Mouse (Mus musculus) embryonic facial prominence, embryonic 12.5 days (tissue): ENCODE measurements around the gene Ccdc113. TPM values are rescaled to one million over a fixed set of nuclear protein-coding genes. Genes with fewer than 3 reads are reported as not detected.

Source experiments
- ATAC-seq: fragments of 200-750 bp; cut with Nextera tagmentation; 2 replicates; pipeline ENCODE4 v1.8.0; 2017; ENCODE audit not compliant: insufficient number of reproducible peaks, insufficient read depth, low FRiP score, low TSS enrichment
- H3K27ac ChIP-seq: fragments of 300-500 bp; sonication (generic); 2 replicates; pipeline ENCODE4 v1.5.1; 2016; ENCODE audit warnings: mild to moderate bottlenecking
- H3K27me3 ChIP-seq: fragments of 300-500 bp; sonication (generic); 2 replicates; pipeline ENCODE4 v1.6.1; 2016; ENCODE audit warnings: mild to moderate bottlenecking, moderate library complexity
- H3K36me3 ChIP-seq: fragments of 300-500 bp; sonication (generic); 2 replicates; pipeline ENCODE4 v1.6.1; 2016; ENCODE audit warnings: mild to moderate bottlenecking
- H3K4me1 ChIP-seq: fragments of 300-500 bp; sonication (generic); 2 replicates; pipeline ENCODE4 v1.6.1; 2016
- H3K4me2 ChIP-seq: fragments of 300-500 bp; sonication (generic); replicated peaks from 2 replicates; pipeline ENCODE4 v1.6.1; 2016; ENCODE audit warnings: mild to moderate bottlenecking, moderate library complexity
- H3K4me3 ChIP-seq: fragments of 300-500 bp; sonication (generic); 2 replicates; pipeline ENCODE4 v1.5.1; 2016; ENCODE audit warnings: mild to moderate bottlenecking
- H3K9ac ChIP-seq: fragments of 300-500 bp; sonication (generic); 2 replicates; pipeline ENCODE4 v1.6.1; 2016; ENCODE audit warnings: mild to moderate bottlenecking, moderate library complexity
- H3K9me3 ChIP-seq: fragments of 300-500 bp; sonication (generic); 2 replicates; pipeline ENCODE4 v1.6.1; 2016; ENCODE audit warnings: mild to moderate bottlenecking, moderate library complexity
- WGBS: fragments of 180-500 bp; shearing (Covaris S2); methylation state at CpG from one replicate; pipeline ENCODE4 v1.1.7; 2016; 5-methylcytosine and 5-hydroxymethylcytosine counted together
- polyA plus RNA-seq: library from polyadenylated mRNA; unstranded; fragments of >200 nt; fragmentation: Nextera tagmentation; extraction: Ambion mirVana; gene quantifications from 2 replicates; pipeline ENCODE4 v1.2.1, GENCODE M21; 2016

The Ccdc113 gene
- 0.20 and 0.29 TPM in 2 replicates for polyA plus RNA-seq

GRCm38 (mm10) chr8:95533584-95534387, at the start of gene Ccdc113:
TSS of gene Ccdc113 (plus strand) at chr8:95534085.
- WGBS: 9% methylated on average over 33 of the region's 33 CpGs
- H3K27ac ChIP-seq: no peak within 1 kb of the TSS
- H3K36me3 ChIP-seq: no peaks in the 10 kb centered on the region
- H3K27me3 ChIP-seq: no peaks in the 10 kb centered on the region
- peak; percentile 78; the same call in 1 of the 2 replicates for ATAC-seq
- H3K4me3 ChIP-seq: peak within 1 kb of the TSS; percentile 44
- peaks cover 9% of the 10 kb centered on the region for H3K4me1 ChIP-seq
- H3K9ac ChIP-seq: peak within 1 kb of the TSS; percentile 38; the same call in 1 of the 2 replicates
- H3K4me2 ChIP-seq: peak within 1 kb of the TSS; percentile 77
- no peaks in the 10 kb centered on the region for H3K9me3 ChIP-seq

- WGBS: under 1% methylated on average over 41 of the region's 95 CpGs
- H3K36me3 ChIP-seq: peaks cover 29% of the 10 kb centered on the region
- H3K9ac ChIP-seq: peak overlapping the region; percentile 97
- peaks cover 11% of the 10 kb centered on the region for H3K4me1 ChIP-seq
- H3K9me3 ChIP-seq: no peaks in the 10 kb centered on the region
- no peak overlapping the region for H3K27ac ChIP-seq
- no peaks in the 10 kb centered on the region for H3K27me3 ChIP-seq
- H3K4me2 ChIP-seq: peak overlapping the region; percentile 96
- peak overlapping the region; percentile 90 for H3K4me3 ChIP-seq
- peak; percentile 48; the same call in 1 of the 2 replicates for ATAC-seq
Observed at GRCm38 (mm10) chr8:95487800-95488697, 45.8 kb upstream of the Ccdc113 start.

GRCm38 (mm10) chr8:95488698-95489332, 45.1 kb upstream of the Ccdc113 start:
- Histone ChIP-seq H3K36me3 (peaks cover 21% of the 10 kb centered on the region), H3K9me3 (no peaks in the 10 kb centered on the region), H3K4me2 (peak overlapping the region; percentile 60), H3K27ac (no peak overlapping the region), H3K4me3 (peak overlapping the region; percentile 90), H3K4me1 (peaks cover 11% of the 10 kb centered on the region), H3K9ac (peak overlapping the region; percentile 97), H3K27me3 (no peaks in the 10 kb centered on the region)
- WGBS: under 1% methylated on average over 23 of the region's 42 CpGs
- peak; percentile 88 for ATAC-seq

- no peak for ATAC-seq
- peak within 1 kb of the TSS; percentile 90 for H3K4me3 ChIP-seq
- no peaks in the 10 kb centered on the region for H3K27me3 ChIP-seq
- WGBS: 83% methylated on average over 5 of the region's 5 CpGs
- no peaks in the 10 kb centered on the region for H3K9me3 ChIP-seq
- H3K4me2 ChIP-seq: peak within 1 kb of the TSS; percentile 60
- peaks cover 11% of the 10 kb centered on the region for H3K4me1 ChIP-seq
- H3K36me3 ChIP-seq: peaks cover 11% of the 10 kb centered on the region; the same call in 1 of the 2 replicates
- H3K27ac ChIP-seq: no peak within 1 kb of the TSS
- peak within 1 kb of the TSS; percentile 97 for H3K9ac ChIP-seq
Observed at GRCm38 (mm10) chr8:95490006-95490405, 43.9 kb upstream of the Ccdc113 start, which contains the start of gene Csnk2a2. TSS of gene Csnk2a2 (minus strand) at chr8:95490039.

GRCm38 (mm10) chr8:95492057-95492456, 41.8 kb upstream of the Ccdc113 start:
- Histone ChIP-seq H3K9me3 (no peaks in the 10 kb centered on the region), H3K4me3 (no peak overlapping the region), H3K27ac (no peak overlapping the region), H3K27me3 (no peaks in the 10 kb centered on the region), H3K9ac (no peak overlapping the region), H3K4me1 (peaks cover 9% of the 10 kb centered on the region), H3K4me2 (no peak overlapping the region), H3K36me3 (no peaks in the 10 kb centered on the region)
- no peak for ATAC-seq
- 78% methylated on average over 4 of the region's 4 CpGs for WGBS

GRCm38 (mm10) chr8:95495444-95495843, 38.4 kb upstream of the Ccdc113 start:
- no peak overlapping the region for H3K4me3 ChIP-seq
- no peak overlapping the region for H3K4me2 ChIP-seq
- 82% methylated on average over 6 of the region's 6 CpGs for WGBS
- no peaks in the 10 kb centered on the region for H3K36me3 ChIP-seq
- no peaks in the 10 kb centered on the region for H3K9me3 ChIP-seq
- no peak for ATAC-seq
- no peak overlapping the region for H3K9ac ChIP-seq
- H3K27me3 ChIP-seq: no peaks in the 10 kb centered on the region
- H3K4me1 ChIP-seq: no peaks in the 10 kb centered on the region
- H3K27ac ChIP-seq: no peak overlapping the region

- Histone ChIP-seq H3K9ac (no peak overlapping the region), H3K36me3 (no peaks in the 10 kb centered on the region), H3K27me3 (no peaks in the 10 kb centered on the region), H3K4me2 (no peak overlapping the region), H3K4me3 (no peak overlapping the region), H3K4me1 (no peaks in the 10 kb centered on the region), H3K27ac (no peak overlapping the region), H3K9me3 (no peaks in the 10 kb centered on the region)
- whole genome bisulfite sequencing: 37% methylated on average over 3 of the region's 3 CpGs
- ATAC-seq: no peak
Observed at GRCm38 (mm10) chr8:95496420-95496819, 37.5 kb upstream of the Ccdc113 start.

GRCm38 (mm10) chr8:95497821-95498220, 36.1 kb upstream of the Ccdc113 start:
- no peak for ATAC-seq
- no peak overlapping the region for H3K27ac ChIP-seq
- H3K4me1 ChIP-seq: no peaks in the 10 kb centered on the region
- no peak overlapping the region for H3K9ac ChIP-seq
- H3K4me2 ChIP-seq: no peak overlapping the region
- no peaks in the 10 kb centered on the region for H3K36me3 ChIP-seq
- no peaks in the 10 kb centered on the region for H3K27me3 ChIP-seq
- 88% methylated on average over 3 of the region's 3 CpGs for WGBS
- no peaks in the 10 kb centered on the region for H3K9me3 ChIP-seq
- H3K4me3 ChIP-seq: no peak overlapping the region

GRCm38 (mm10) chr8:95499266-95500064, 34.4 kb upstream of the Ccdc113 start:
- no peaks in the 10 kb centered on the region for H3K4me1 ChIP-seq

GRCm38 (mm10) chr8:95500436-95500835, 33.4 kb upstream of the Ccdc113 start:
- Histone ChIP-seq H3K9ac (no peak overlapping the region), H3K4me3 (no peak overlapping the region), H3K4me1 (no peaks in the 10 kb centered on the region), H3K36me3 (no peaks in the 10 kb centered on the region), H3K27ac (no peak overlapping the region), H3K4me2 (no peak overlapping the region), H3K27me3 (no peaks in the 10 kb centered on the region), H3K9me3 (no peaks in the 10 kb centered on the region)
- no peak for ATAC-seq
- WGBS: 92% methylated on average over 5 of the region's 5 CpGs

More at GRCm38 (mm10) chr8:95499266-95500064, 34.4 kb upstream of the Ccdc113 start:
- H3K27ac ChIP-seq: no peak overlapping the region
- no peak overlapping the region for H3K4me2 ChIP-seq
- ATAC-seq: no peak
- WGBS: 76% methylated on average over 4 of the region's 4 CpGs
- H3K9ac ChIP-seq: no peak overlapping the region
- no peaks in the 10 kb centered on the region for H3K36me3 ChIP-seq
- H3K9me3 ChIP-seq: no peaks in the 10 kb centered on the region
- H3K27me3 ChIP-seq: no peaks in the 10 kb centered on the region
- H3K4me3 ChIP-seq: no peak overlapping the region
